Mouse (Mus musculus) heart, postnatal 0 days (tissue): Measurements from ENCODE around the gene Slc25a12.

Source experiments
- CTCF ChIP-seq: IDR thresholded peaks from 2 replicates; pipeline ENCODE4 v1.5.1; 2016; ENCODE audit warnings: antibody characterized with exemption, control low read depth, low read depth
- EP300 ChIP-seq: IDR thresholded peaks from 2 replicates; pipeline ENCODE4 v1.6.1; 2016; ENCODE audit warnings: antibody characterized with exemption, low read depth

DNA sequence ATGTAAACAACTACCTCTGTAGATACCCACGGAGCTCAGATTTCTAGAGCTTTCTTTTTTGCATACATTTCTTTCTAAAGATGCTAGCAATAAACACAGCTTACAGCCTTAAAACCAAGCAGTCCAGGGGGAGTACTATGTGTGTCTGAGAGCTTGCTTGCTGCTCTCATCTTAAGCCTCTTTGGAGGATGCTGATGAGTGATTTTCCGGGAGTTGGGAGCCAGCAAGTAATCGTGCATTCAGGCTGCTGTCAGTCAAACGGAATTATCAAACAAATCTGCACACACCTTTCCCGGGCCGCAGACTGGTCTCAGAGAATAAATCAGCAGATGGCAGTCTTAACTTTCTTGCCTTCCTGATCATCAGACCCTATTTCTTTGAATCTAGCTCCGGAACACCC, 73.1 kb downstream of the Slc25a12 start:
- no peak for TF ChIP-seq CTCF
- no peak for TF ChIP-seq EP300
